Mouse (Mus musculus) midbrain, embryonic 11.5 days (tissue): ENCODE data around the gene Commd3. TPM values are rescaled to one million over a fixed set of nuclear protein-coding genes. Genes with fewer than 3 reads are reported as not detected.

Experiments
- ATAC-seq: fragments of 200-750 bp; cut with Nextera tagmentation; 2 replicates; pipeline ENCODE4 v1.8.0; 2017; ENCODE audit warnings: moderate TSS enrichment, moderate library complexity; ENCODE audit not compliant: low FRiP score
- DNase-seq: peaks from one replicate; pipeline ENCODE4 v3.0.0; 2015; ENCODE audit warnings: low spot score; ENCODE audit errors: missing footprints
- H3K27ac ChIP-seq: fragments of 300-500 bp; sonication (generic); 2 replicates; pipeline ENCODE4 v1.5.1; 2014; ENCODE audit warnings: low read depth, low read length
- H3K27me3 ChIP-seq: fragments of 300-500 bp; sonication (generic); 2 replicates; pipeline ENCODE4 v1.6.1; 2014; ENCODE audit warnings: mild to moderate bottlenecking, low read length, moderate library complexity, mixed read lengths; ENCODE audit not compliant: control insufficient read depth, insufficient read depth
- H3K36me3 ChIP-seq: fragments of 300-500 bp; sonication (generic); 2 replicates; pipeline ENCODE4 v1.6.1; 2014; ENCODE audit warnings: mild to moderate bottlenecking, low read length, moderate library complexity, mixed read lengths; ENCODE audit not compliant: control insufficient read depth, insufficient read depth
- H3K4me1 ChIP-seq: fragments of 300-500 bp; sonication (generic); 2 replicates; pipeline ENCODE4 v1.6.1; 2014; ENCODE audit warnings: low read length; ENCODE audit not compliant: control insufficient read depth, insufficient read depth
- H3K4me2 ChIP-seq: fragments of 300-500 bp; sonication (generic); 2 replicates; pipeline ENCODE4 v1.6.1; 2014; ENCODE audit warnings: mild to moderate bottlenecking, moderate library complexity
- H3K4me3 ChIP-seq: fragments of 300-500 bp; sonication (generic); 2 replicates; pipeline ENCODE4 v1.5.1; 2014; ENCODE audit warnings: low read depth, low read length
- H3K9ac ChIP-seq: fragments of 300-500 bp; sonication (generic); 2 replicates; pipeline ENCODE4 v1.6.1; 2014; ENCODE audit warnings: low read length
- H3K9me3 ChIP-seq: fragments of 300-500 bp; sonication (generic); 2 replicates; pipeline ENCODE4 v1.6.1; 2016; ENCODE audit warnings: low read length; ENCODE audit not compliant: control insufficient read depth
- WGBS: fragments of 180-500 bp; shearing (Covaris S2); extraction: QIAGEN DNeasy Blood & Tissue Kit; methylation state at CpG from one replicate; pipeline ENCODE4 v1.1.7; 2014; 5-methylcytosine and 5-hydroxymethylcytosine counted together
- polyA plus RNA-seq: library from polyadenylated mRNA; unstranded; fragments of >200 nt; fragmentation: Nextera tagmentation; extraction: Ambion mirVana; gene quantifications from 2 replicates; pipeline ENCODE4 v1.2.1, GENCODE M21; 2014

Commd3 gene
- polyA plus RNA-seq, 1 experiment from 2014 or later, result 119 TPM

- Histone ChIP-seq H3K9me3 (no peaks in the 10 kb centered on the region), H3K9ac (peak overlapping the region; percentile 70), H3K4me3 (peak overlapping the region; percentile 41), H3K4me1 (peaks cover 16% of the 10 kb centered on the region), H3K36me3 (no peaks in the 10 kb centered on the region), H3K4me2 (peak overlapping the region; percentile 77), H3K27ac (no peak overlapping the region), H3K27me3 (peaks cover 72% of the 10 kb centered on the region)
- WGBS, result under 1% methylated on average over 58 of the region's 58 CpGs
- ATAC-seq (peak; percentile 74), DNase-seq (peak; percentile 98)
These were observed 18.0 kb downstream of the Commd3 start for GRCm38 (mm10) chr2:18690055-18690691.

- Histone ChIP-seq H3K36me3 (no peaks in the 10 kb centered on the region), H3K27ac (no peak overlapping the region), H3K4me3 (peak overlapping the region; percentile 41; the same call in 1 of the 2 replicates), H3K9ac (peak overlapping the region; percentile 70; the same call in 1 of the 2 replicates), H3K4me1 (peaks cover 16% of the 10 kb centered on the region), H3K4me2 (peak overlapping the region; percentile 77), H3K27me3 (peaks cover 75% of the 10 kb centered on the region), H3K9me3 (no peaks in the 10 kb centered on the region)
- WGBS, result 1% methylated on average over 9 of the region's 9 CpGs
- ATAC-seq, result no peak
- DNase-seq, result no peak
These were observed 18.6 kb downstream of the Commd3 start for GRCm38 (mm10) chr2:18690756-18691155.

GRCm38 (mm10) chr2:18692031-18692430 is 19.8 kb downstream of the Commd3 start:
- peaks cover 16% of the 10 kb centered on the region for H3K4me1 ChIP-seq
- H3K9me3 ChIP-seq, result no peaks in the 10 kb centered on the region

DNA sequence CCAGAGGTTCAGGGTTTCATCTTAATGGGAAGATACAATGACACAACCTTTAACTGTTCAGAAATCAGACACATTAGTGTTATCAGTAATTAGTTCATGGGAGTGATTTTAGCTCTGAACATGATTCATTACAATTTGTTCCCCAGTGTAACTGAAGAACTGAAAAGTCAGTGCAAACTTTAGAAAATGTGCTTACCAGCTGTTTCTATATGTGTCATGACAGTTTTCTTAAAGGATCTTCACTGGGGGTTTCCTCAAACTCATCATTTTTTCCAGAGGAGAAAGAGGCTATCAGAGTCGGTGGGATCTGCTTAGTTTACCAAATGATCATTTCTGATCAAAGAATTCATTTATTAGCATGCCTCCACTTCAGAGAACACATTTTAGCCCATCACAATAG is 20.4 kb downstream of the Commd3 start:
- Histone ChIP-seq H3K9ac (no peak overlapping the region), H3K27ac (no peak overlapping the region), H3K9me3 (no peaks in the 10 kb centered on the region), H3K4me3 (no peak overlapping the region), H3K4me1 (peaks cover 16% of the 10 kb centered on the region), H3K4me2 (no peak overlapping the region), H3K27me3 (peaks cover 68% of the 10 kb centered on the region), H3K36me3 (no peaks in the 10 kb centered on the region)
- 3% methylated on average over 1 of the region's 1 CpGs for WGBS
- ATAC-seq (no peak), DNase-seq (peak; percentile 89)

More at GRCm38 (mm10) chr2:18692031-18692430, 19.8 kb downstream of the Commd3 start:
- ATAC-seq (no peak), DNase-seq (peak; percentile 90)
- Histone ChIP-seq H3K4me3 (no peak overlapping the region), H3K4me2 (no peak overlapping the region), H3K9ac (no peak overlapping the region), H3K36me3 (no peaks in the 10 kb centered on the region), H3K27ac (no peak overlapping the region), H3K27me3 (peaks cover 73% of the 10 kb centered on the region)

- ATAC-seq (no peak), DNase-seq (no peak)
- H3K9me3 ChIP-seq, result no peaks in the 10 kb centered on the region
- peaks cover 17% of the 10 kb centered on the region for H3K4me1 ChIP-seq
- no peak overlapping the region for H3K27ac ChIP-seq
- H3K27me3 ChIP-seq, result peaks cover 67% of the 10 kb centered on the region
- H3K9ac ChIP-seq, result no peak overlapping the region
- under 1% methylated on average over 5 of the region's 5 CpGs for WGBS
- peak overlapping the region; percentile 59 for H3K4me3 ChIP-seq
- H3K4me2 ChIP-seq, result peak overlapping the region; percentile 94
- no peaks in the 10 kb centered on the region for H3K36me3 ChIP-seq
These were observed 21.3 kb downstream of the Commd3 start for GRCm38 (mm10) chr2:18693491-18693870.

GRCm38 (mm10) chr2:18693871-18694610 is 21.9 kb downstream of the Commd3 start, which contains the start of gene Spag6:
Gene Spag6, plus strand, starts transcription at chr2:18694032.
- no peaks in the 10 kb centered on the region for H3K9me3 ChIP-seq
- H3K27ac ChIP-seq, result peak within 1 kb of the TSS; percentile 75
- H3K36me3 ChIP-seq, result no peaks in the 10 kb centered on the region
- peak within 1 kb of the TSS; percentile 94 for H3K4me2 ChIP-seq
- H3K4me1 ChIP-seq, result peaks cover 16% of the 10 kb centered on the region
- H3K9ac ChIP-seq, result peak within 1 kb of the TSS; percentile 84
- WGBS, result under 1% methylated on average over 48 of the region's 61 CpGs
- peak within 1 kb of the TSS; percentile 59 for H3K4me3 ChIP-seq
- ATAC-seq (peak; percentile 75), DNase-seq (peak; percentile 98)
- H3K27me3 ChIP-seq, result peaks cover 67% of the 10 kb centered on the region

GRCm38 (mm10) chr2:18694611-18694950 is 22.4 kb downstream of the Commd3 start:
- DNase-seq (no peak), ATAC-seq (peak; percentile 40)
- Histone ChIP-seq H3K4me2 (peak overlapping the region; percentile 94), H3K9me3 (no peaks in the 10 kb centered on the region), H3K4me3 (peak overlapping the region; percentile 59), H3K27me3 (peaks cover 66% of the 10 kb centered on the region), H3K36me3 (no peaks in the 10 kb centered on the region), H3K9ac (peak overlapping the region; percentile 84), H3K4me1 (peaks cover 12% of the 10 kb centered on the region), H3K27ac (peak overlapping the region; percentile 75; the same call in 1 of the 2 replicates)
- under 1% methylated on average over 20 of the region's 20 CpGs for WGBS

DNA sequence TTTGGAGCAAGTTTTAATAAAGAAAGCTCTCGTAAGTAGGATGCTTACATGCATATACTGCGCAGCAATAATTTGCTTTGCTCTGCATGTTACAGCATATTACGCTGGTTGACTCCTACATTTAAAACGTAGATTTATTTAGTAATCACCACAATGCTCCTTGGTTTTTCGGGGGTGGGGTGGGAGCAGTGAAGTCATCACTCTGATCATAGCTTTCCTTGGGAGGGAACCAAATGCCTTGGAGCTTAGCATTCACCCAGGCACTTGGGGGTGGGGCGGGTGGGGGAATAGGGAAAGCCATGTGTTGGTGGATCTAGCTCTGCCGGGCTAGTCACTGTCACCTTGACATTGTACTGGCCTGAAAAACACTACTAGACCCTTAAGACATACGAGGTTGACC is 23.0 kb downstream of the Commd3 start:
- Histone ChIP-seq H3K9ac (no peak overlapping the region), H3K9me3 (no peaks in the 10 kb centered on the region), H3K36me3 (no peaks in the 10 kb centered on the region), H3K4me2 (peak overlapping the region; percentile 94), H3K4me3 (no peak overlapping the region; the same call in 1 of the 2 replicates), H3K4me1 (peaks cover 7% of the 10 kb centered on the region; the same call in 1 of the 2 replicates), H3K27me3 (peaks cover 66% of the 10 kb centered on the region), H3K27ac (no peak overlapping the region)
- DNase-seq (peak; percentile 92), ATAC-seq (no peak)
- 2% methylated on average over 8 of the region's 8 CpGs for WGBS

DNA sequence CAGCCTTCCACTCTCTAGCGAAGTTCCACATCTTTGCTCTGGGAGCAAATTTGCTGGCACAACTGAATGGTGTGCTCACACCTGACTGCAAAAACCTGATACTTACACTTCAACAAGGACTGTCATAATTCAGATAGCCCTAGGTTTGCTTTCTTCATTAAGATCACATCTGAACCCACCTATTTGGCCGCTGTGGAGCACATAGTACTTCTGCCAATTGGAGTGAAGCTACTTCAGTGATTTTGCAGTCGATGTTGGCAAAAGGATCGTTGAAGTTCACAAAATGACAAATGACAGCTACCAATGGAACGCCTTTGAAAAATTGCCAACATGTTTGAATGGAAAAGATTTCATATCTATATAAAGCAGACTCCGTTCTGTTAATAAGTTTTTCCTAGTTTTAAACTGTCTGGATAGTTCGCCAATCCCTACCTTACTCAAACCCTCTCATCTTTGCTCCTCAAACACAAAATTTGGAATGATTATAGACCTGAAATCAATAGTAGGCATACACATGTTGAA is 23.5 kb downstream of the Commd3 start:
- ATAC-seq (no peak), DNase-seq (peak; percentile 93)
- Histone ChIP-seq H3K36me3 (no peaks in the 10 kb centered on the region), H3K27me3 (peaks cover 66% of the 10 kb centered on the region), H3K4me1 (peaks cover 3% of the 10 kb centered on the region; the same call in 1 of the 2 replicates), H3K4me3 (no peak overlapping the region), H3K27ac (no peak overlapping the region), H3K9me3 (no peaks in the 10 kb centered on the region), H3K9ac (no peak overlapping the region), H3K4me2 (no peak overlapping the region)
- 5% methylated on average over 7 of the region's 7 CpGs for WGBS
